Comparison of ENCODE assay signal across 8 mouse cellular contexts in genomic region chr10:80385811-80386734, GRCm38 (mm10). TPM values are rescaled to one million over a fixed set of nuclear protein-coding genes. Genes with fewer than 3 reads are reported as not detected.
DNase-seq lines count a peak whose midpoint lies in the region; ATAC-seq and TF ChIP-seq lines count a peak whose summit lies in the region.

No protein-coding gene starts in this region.

- H3K9me3 ChIP-seq in forebrain, embryonic 16.5 days (ENCODE audit: control insufficient read depth, low read length): no peaks in the 10 kb centered on the region
- H3K9me3 ChIP-seq in limb, embryonic 15.5 days: no peaks in the 10 kb centered on the region
- H3K9me3 ChIP-seq in neural tube, embryonic 11.5 days (ENCODE audit: control insufficient read depth, low read length): no peaks in the 10 kb centered on the region

- WGBS in kidney, adult 2 months: 10% methylated on average over 34 of the region's 34 CpGs
- under 1% methylated on average over 34 of the region's 34 CpGs for WGBS in forebrain, embryonic 16.5 days
- WGBS in limb, embryonic 15.5 days: under 1% methylated on average over 34 of the region's 34 CpGs
- WGBS in neural tube, embryonic 11.5 days: under 1% methylated on average over 34 of the region's 34 CpGs

- peak overlapping the region; percentile 88 for H3K4me2 ChIP-seq in forebrain, embryonic 16.5 days (ENCODE audit: low read length)
- H3K4me2 ChIP-seq in limb, embryonic 15.5 days: peak overlapping the region; percentile 88
- H3K4me2 ChIP-seq in neural tube, embryonic 11.5 days (ENCODE audit: low read depth): peak overlapping the region; percentile 81

- no peak for TF ChIP-seq CTCF in kidney, adult 2 months (conservative IDR thresholded peaks at IDR 0.05; ENCODE audit: insufficient read depth, insufficient read length, low read depth, low read length)

- peak overlapping the region; percentile 99 for H3K9ac ChIP-seq in forebrain, embryonic 16.5 days (replicated peaks; ENCODE audit: low read depth, low read length)
- H3K9ac ChIP-seq in limb, embryonic 15.5 days: peak overlapping the region; percentile 90
- peak overlapping the region; percentile 99 for H3K9ac ChIP-seq in neural tube, embryonic 11.5 days (ENCODE audit: low read length)

- TF ChIP-seq POLR2A in kidney, adult 2 months (IDR thresholded peaks at IDR 0.05; ENCODE audit: low read depth, low read length): no peak

- no peaks in the 10 kb centered on the region for H3K36me3 ChIP-seq in kidney, adult 2 months (ENCODE audit: control insufficient read depth, insufficient read depth, low read length)
- peaks cover 21% of the 10 kb centered on the region for H3K36me3 ChIP-seq in forebrain, embryonic 16.5 days (ENCODE audit: control insufficient read depth, insufficient read depth)
- peaks cover 35% of the 10 kb centered on the region for H3K36me3 ChIP-seq in limb, embryonic 15.5 days
- peaks cover 28% of the 10 kb centered on the region for H3K36me3 ChIP-seq in neural tube, embryonic 11.5 days (ENCODE audit: control insufficient read depth, insufficient read depth, low read length)

- H3K27ac ChIP-seq in kidney, adult 2 months (ENCODE audit: insufficient read depth, low read depth, low read length): no peak overlapping the region
- H3K27ac ChIP-seq in forebrain, embryonic 16.5 days (ENCODE audit: low read length): peak overlapping the region; percentile 96
- peak overlapping the region; percentile 75 for H3K27ac ChIP-seq in limb, embryonic 15.5 days
- peak overlapping the region; percentile 93 for H3K27ac ChIP-seq in neural tube, embryonic 11.5 days (ENCODE audit: low read depth, low read length)

- H3K27me3 ChIP-seq in kidney, adult 2 months (replicated peaks; ENCODE audit: control insufficient read depth, insufficient read depth, low read length): no peaks in the 10 kb centered on the region
- no peaks in the 10 kb centered on the region for H3K27me3 ChIP-seq in forebrain, embryonic 16.5 days (replicated peaks; ENCODE audit: control insufficient read depth, insufficient read depth, low read length)
- H3K27me3 ChIP-seq in limb, embryonic 15.5 days: no peaks in the 10 kb centered on the region
- H3K27me3 ChIP-seq in neural tube, embryonic 11.5 days (ENCODE audit: control insufficient read depth, insufficient read depth, low read length): no peaks in the 10 kb centered on the region

- peaks cover 11% of the 10 kb centered on the region; the same call in 1 of the 2 replicates for H3K4me1 ChIP-seq in kidney, adult 2 months (ENCODE audit: control insufficient read depth, insufficient read depth, low read length)
- H3K4me1 ChIP-seq in forebrain, embryonic 16.5 days (replicated peaks; ENCODE audit: control insufficient read depth, insufficient read depth, low read length): peaks cover 33% of the 10 kb centered on the region
- peaks cover 44% of the 10 kb centered on the region for H3K4me1 ChIP-seq in limb, embryonic 15.5 days
- H3K4me1 ChIP-seq in neural tube, embryonic 11.5 days (ENCODE audit: control insufficient read depth, insufficient read depth, low read length): peaks cover 25% of the 10 kb centered on the region

- DNase-seq in kidney, adult 2 months: no peak
- no peak for DNase-seq in kidney, adult 18-20 months
- DNase-seq in adrenal gland, postnatal 14 days: peak; percentile 73
- peak; percentile 81 for DNase-seq in neural tube, embryonic 11.5 days (ENCODE audit: low spot score)
- DNase-seq in ovary, postnatal 14 days (ENCODE audit: low spot score): no peak

- ATAC-seq in forebrain, embryonic 16.5 days: peak; percentile 74
- peak; percentile 9; the same call in 1 of the 2 replicates for ATAC-seq in limb, embryonic 15.5 days (ENCODE audit: insufficient number of reproducible peaks, low FRiP score, low TSS enrichment, low read depth)
- peak; percentile 83 for ATAC-seq in neural tube, embryonic 11.5 days (ENCODE audit: insufficient read depth, low FRiP score, low TSS enrichment)
- no peak for ATAC-seq in activated CD4-positive, CD25-positive, alpha-beta regulatory T cell, adult 4 months

- H3K4me3 ChIP-seq in kidney, adult 2 months (ENCODE audit: insufficient read depth, low read depth, low read length): peak overlapping the region; percentile 72
- peak overlapping the region; percentile 98 for H3K4me3 ChIP-seq in forebrain, embryonic 16.5 days (replicated peaks; ENCODE audit: low read length)
- H3K4me3 ChIP-seq in limb, embryonic 15.5 days: peak overlapping the region; percentile 86
- peak overlapping the region; percentile 94 for H3K4me3 ChIP-seq in neural tube, embryonic 11.5 days (ENCODE audit: low read depth, low read length)

RNA-seq across cellular contexts. Expression of gene Mex3d, which starts 1.4 kb away (rescaled TPM):
- polyA plus RNA-seq in kidney, adult 2 months (2012; rRNA removed): 7.9 and 11.9 TPM in 2 replicates
- total RNA-seq in adrenal gland, postnatal 14 days (2021): 21.8 and 22.8 TPM in 2 replicates
- polyA plus RNA-seq in forebrain, embryonic 16.5 days (2015; fragmentation: Nextera tagmentation; extraction: Ambion mirVana): 16.3 TPM in 2 replicates
- polyA plus RNA-seq in limb, embryonic 15.5 days (2015; fragmentation: Nextera tagmentation; extraction: Ambion mirVana): 6.1 and 6.8 TPM in 2 replicates
- polyA plus RNA-seq in neural tube, embryonic 11.5 days (2014; fragmentation: Nextera tagmentation; extraction: Ambion mirVana): 12.6 and 15.5 TPM in 2 replicates
- 1 to 10 TPM in 1 of 2 experiments, under 1 TPM in 1; 0.62 to 1.2 TPM for polyA plus RNA-seq in activated CD4-positive, CD25-positive, alpha-beta regulatory T cell, adult 4 months (2017; shearing (Covaris generic))

RNA-seq across cellular contexts. Expression of gene Mbd3, which starts 13.3 kb away (rescaled TPM):
- polyA plus RNA-seq in kidney, adult 2 months (2012; rRNA removed): 143 and 151 TPM in 2 replicates
- total RNA-seq in adrenal gland, postnatal 14 days (2021): 106 and 116 TPM in 2 replicates
- polyA plus RNA-seq in forebrain, embryonic 16.5 days (2015; fragmentation: Nextera tagmentation; extraction: Ambion mirVana): 247 and 256 TPM in 2 replicates
- polyA plus RNA-seq in limb, embryonic 15.5 days (2015; fragmentation: Nextera tagmentation; extraction: Ambion mirVana): 218 and 219 TPM in 2 replicates
- 262 and 271 TPM in 2 replicates for polyA plus RNA-seq in neural tube, embryonic 11.5 days (2014; fragmentation: Nextera tagmentation; extraction: Ambion mirVana)
- polyA plus RNA-seq in activated CD4-positive, CD25-positive, alpha-beta regulatory T cell, adult 4 months (2017; shearing (Covaris generic)): 10 to 100 TPM; 23.6 to 32.0 TPM

RNA-seq across cellular contexts. Expression of gene Uqcr11, which starts 20.6 kb away (rescaled TPM):
- polyA plus RNA-seq in kidney, adult 2 months (2012; rRNA removed): 3,960 and 3,968 TPM in 2 replicates
- 1,202 and 1,279 TPM in 2 replicates for total RNA-seq in adrenal gland, postnatal 14 days (2021)
- polyA plus RNA-seq in forebrain, embryonic 16.5 days (2015; fragmentation: Nextera tagmentation; extraction: Ambion mirVana): 455 and 522 TPM in 2 replicates
- 562 and 570 TPM in 2 replicates for polyA plus RNA-seq in limb, embryonic 15.5 days (2015; fragmentation: Nextera tagmentation; extraction: Ambion mirVana)
- 494 and 521 TPM in 2 replicates for polyA plus RNA-seq in neural tube, embryonic 11.5 days (2014; fragmentation: Nextera tagmentation; extraction: Ambion mirVana)
- polyA plus RNA-seq in activated CD4-positive, CD25-positive, alpha-beta regulatory T cell, adult 4 months (2017; shearing (Covaris generic)): 100 to 1,000 TPM; 327 to 363 TPM

RNA-seq across cellular contexts. Expression of gene Plk5, which starts 29.8 kb away (rescaled TPM):
- polyA plus RNA-seq in kidney, adult 2 months (2012; rRNA removed): 1.8 and 2.0 TPM in 2 replicates
- 0.30 and 0.44 TPM in 2 replicates for total RNA-seq in adrenal gland, postnatal 14 days (2021)
- 2.2 and 4.5 TPM in 2 replicates for polyA plus RNA-seq in forebrain, embryonic 16.5 days (2015; fragmentation: Nextera tagmentation; extraction: Ambion mirVana)
- 0.91 and 0.99 TPM in 2 replicates for polyA plus RNA-seq in limb, embryonic 15.5 days (2015; fragmentation: Nextera tagmentation; extraction: Ambion mirVana)
- 0.17 TPM in 1 of 2 replicates, not detected in the other for polyA plus RNA-seq in neural tube, embryonic 11.5 days (2014; fragmentation: Nextera tagmentation; extraction: Ambion mirVana)
- not detected for polyA plus RNA-seq in activated CD4-positive, CD25-positive, alpha-beta regulatory T cell, adult 4 months (2017; shearing (Covaris generic))

RNA-seq across cellular contexts. Expression of gene Adamtsl5, which starts 37.9 kb away (rescaled TPM):
- 5.5 and 7.4 TPM in 2 replicates for polyA plus RNA-seq in kidney, adult 2 months (2012; rRNA removed)
- total RNA-seq in adrenal gland, postnatal 14 days (2021): 8.4 and 10.9 TPM in 2 replicates
- 0.51 and 0.66 TPM in 2 replicates for polyA plus RNA-seq in forebrain, embryonic 16.5 days (2015; fragmentation: Nextera tagmentation; extraction: Ambion mirVana)
- 11.9 and 13.8 TPM in 2 replicates for polyA plus RNA-seq in limb, embryonic 15.5 days (2015; fragmentation: Nextera tagmentation; extraction: Ambion mirVana)
- polyA plus RNA-seq in neural tube, embryonic 11.5 days (2014; fragmentation: Nextera tagmentation; extraction: Ambion mirVana): 0.17 and 0.27 TPM in 2 replicates
- polyA plus RNA-seq in activated CD4-positive, CD25-positive, alpha-beta regulatory T cell, adult 4 months (2017; shearing (Covaris generic)): not detected

Comparison
In these comparisons a context has a peak if more than half of its experiments do, and no peak if none do; other contexts are left out.
1. DNase-seq: peak in adrenal gland, postnatal 14 days (single experiment) and neural tube, embryonic 11.5 days (single experiment); none in kidney, adult 2 months (single experiment), kidney, adult 18-20 months (single experiment) and ovary, postnatal 14 days (single experiment).
2. Peak in every context shown above with its lines, with median percentiles within 50 percentile points of each other: H3K4me3 ChIP-seq, H3K4me2 ChIP-seq and H3K9ac ChIP-seq.